Mouse (Mus musculus): ENCODE results near the gene Cyld. TPM values are rescaled to one million over a fixed set of nuclear protein-coding genes. Genes with fewer than 3 reads are reported as not detected.
A peak's percentile ranks its signal among the peaks of the same experiment; 100 is the strongest.
"Not testable (repeated sequence)": the region's sequence is repeated elsewhere in the genome, so short reads cannot be mapped to it uniquely, and the experiment has no call there.

The Cyld gene
- total RNA-seq (2021) = 10 to 100 TPM; 86.9 to 91.5 TPM
- long read RNA-seq, experiment 1, full-length matches to known transcripts = 16 of 33 reads
- long read RNA-seq, experiment 1, partial matches to known transcripts = 6 of 33 reads
- long read RNA-seq, experiment 1, other reads (novel, unspliced or antisense) = 11 of 33 reads
- long read RNA-seq, experiment 2, full-length matches to known transcripts = 13 of 38 reads
- long read RNA-seq, experiment 2, partial matches to known transcripts = 3 of 38 reads
- long read RNA-seq, experiment 2, other reads (novel, unspliced or antisense) = 22 of 38 reads

GRCm38 (mm10) chr8:88696721-88697641, at the start of gene Cyld:
Gene Cyld, plus strand, starts transcription at chr8:88697028.
- no peak for TF ChIP-seq CTCF (conservative IDR thresholded peaks at IDR 0.05)
- H3K4me3 ChIP-seq = peak within 1 kb of the TSS; percentile 99
- H3K27ac ChIP-seq = peak within 1 kb of the TSS; percentile 96
- peak; percentile 97 to 99 for DNase-seq (ENCODE audit: low spot score in 2 of 2)

- no peak for TF ChIP-seq CTCF (conservative IDR thresholded peaks at IDR 0.05)
- H3K4me3 ChIP-seq = no peak overlapping the region
- H3K27ac ChIP-seq = no peak overlapping the region
- DNase-seq (ENCODE audit: low spot score in 2 of 2) = no peak
Observed at GRCm38 (mm10) chr8:88648322-88648721, 48.5 kb upstream of the Cyld start.

- H3K4me3 ChIP-seq = no peak overlapping the region
- H3K27ac ChIP-seq = no peak overlapping the region
- no peak for DNase-seq (ENCODE audit: low spot score in 2 of 2)
- TF ChIP-seq CTCF (conservative IDR thresholded peaks at IDR 0.05) = no peak
Observed at GRCm38 (mm10) chr8:88650016-88650708, 46.7 kb upstream of the Cyld start.

- DNase-seq (ENCODE audit: low spot score in 2 of 2); H3K27ac ChIP-seq; H3K4me3 ChIP-seq: not testable (repeated sequence)
Observed at GRCm38 (mm10) chr8:88651122-88651521, 45.7 kb upstream of the Cyld start.

GRCm38 (mm10) chr8:88655334-88655733, 41.5 kb upstream of the Cyld start:
- DNase-seq (ENCODE audit: low spot score in 2 of 2) = peak; percentile 48 to 53
- no peak overlapping the region for H3K27ac ChIP-seq
- TF ChIP-seq CTCF (conservative IDR thresholded peaks at IDR 0.05) = no peak
- H3K4me3 ChIP-seq = no peak overlapping the region

- DNase-seq (ENCODE audit: low spot score in 2 of 2) = peak in 1 of 2 experiments; percentile 26
- no peak for TF ChIP-seq CTCF (conservative IDR thresholded peaks at IDR 0.05)
- Histone ChIP-seq H3K27ac (no peak overlapping the region), H3K4me3 (no peak overlapping the region)
Observed at GRCm38 (mm10) chr8:88659873-88660272, 37.0 kb upstream of the Cyld start.

- H3K27ac ChIP-seq = no peak overlapping the region
- H3K4me3 ChIP-seq = no peak overlapping the region
- no peak for TF ChIP-seq CTCF (conservative IDR thresholded peaks at IDR 0.05)
- no peak for DNase-seq (ENCODE audit: low spot score in 2 of 2)
Observed at GRCm38 (mm10) chr8:88662401-88662821, 34.4 kb upstream of the Cyld start.

GRCm38 (mm10) chr8:88664121-88664520, 32.7 kb upstream of the Cyld start:
- H3K27ac ChIP-seq = no peak overlapping the region
- TF ChIP-seq CTCF (conservative IDR thresholded peaks at IDR 0.05) = no peak
- no peak overlapping the region for H3K4me3 ChIP-seq
- DNase-seq (ENCODE audit: low spot score in 2 of 2) = no peak

- Histone ChIP-seq H3K27ac (no peak overlapping the region), H3K4me3 (no peak overlapping the region)
- DNase-seq (ENCODE audit: low spot score in 2 of 2) = no peak
- no peak for TF ChIP-seq CTCF (conservative IDR thresholded peaks at IDR 0.05)
Observed at GRCm38 (mm10) chr8:88664947-88665346, 31.9 kb upstream of the Cyld start.

- Histone ChIP-seq H3K4me3 (no peak overlapping the region), H3K27ac (no peak overlapping the region)
- TF ChIP-seq CTCF (conservative IDR thresholded peaks at IDR 0.05) = no peak
- DNase-seq (ENCODE audit: low spot score in 2 of 2) = no peak
Observed at GRCm38 (mm10) chr8:88666435-88666834, 30.4 kb upstream of the Cyld start.

- Histone ChIP-seq H3K4me3 (no peak overlapping the region), H3K27ac (peak overlapping the region; percentile 51; the same call in 1 of the 2 replicates)
- 0 out of 2 replicates have a peak, but pooled peaks have one; percentile 2 for TF ChIP-seq CTCF (conservative IDR thresholded peaks at IDR 0.05)
- peak; percentile 21 to 53 for DNase-seq (ENCODE audit: low spot score in 2 of 2)
Observed at GRCm38 (mm10) chr8:88668400-88669086, 28.3 kb upstream of the Cyld start.

- TF ChIP-seq CTCF (conservative IDR thresholded peaks at IDR 0.05) = no peak
- no peak for DNase-seq (ENCODE audit: low spot score in 2 of 2)
- Histone ChIP-seq H3K4me3 (no peak overlapping the region), H3K27ac (no peak overlapping the region)
Observed at GRCm38 (mm10) chr8:88670782-88671181, 26.0 kb upstream of the Cyld start.

Data from layer of hippocampus, adult 2 months (tissue).